Mouse (Mus musculus): Measurements from ENCODE around the gene Med15. TPM values are rescaled to one million over a fixed set of nuclear protein-coding genes. Genes with fewer than 3 reads are reported as not detected.

Med15 gene
- total and polyA plus RNA-seq, 2 experiments from 2014 or later: 45.6 to 46.9 TPM

GRCm38 (mm10) chr16:17761074-17761473 lies 28.4 kb upstream of the Med15 start:
- Histone ChIP-seq H3K27me3 (ENCODE audit: insufficient read depth, low read length) (no peaks in the 10 kb centered on the region), H3K9ac (no peak overlapping the region), H3K4me1 (ENCODE audit: insufficient read depth) (peaks cover 13% of the 10 kb centered on the region), H3K9me3 (ENCODE audit: low read length) (no peaks in the 10 kb centered on the region), H3K4me3 (ENCODE audit: low read depth, low read length) (no peak overlapping the region), H3K27ac (ENCODE audit: low read depth, low read length) (no peak overlapping the region), H3K4me2 (ENCODE audit: low read depth) (no peak overlapping the region), H3K36me3 (ENCODE audit: insufficient read depth) (peaks cover 7% of the 10 kb centered on the region; the same call in 1 of the 2 replicates)
- DNase-seq (no peak), ATAC-seq (no peak)
- TF ChIP-seq CTCF (IDR thresholded peaks at IDR 0.05; ENCODE audit: low read depth): no peak
- 40% methylated on average over 1 of the region's 1 CpGs for whole genome bisulfite sequencing

- 43% methylated on average over 8 of the region's 8 CpGs for WGBS
- H3K4me3 ChIP-seq (ENCODE audit: low read depth, low read length): peak overlapping the region; percentile 81
- H3K9ac ChIP-seq: peak overlapping the region; percentile 83; the same call in 1 of the 2 replicates
- H3K4me1 ChIP-seq (ENCODE audit: insufficient read depth): peaks cover 13% of the 10 kb centered on the region
- ATAC-seq (peak; percentile 37), DNase-seq (peak; percentile 49)
- peak overlapping the region; percentile 82; the same call in 1 of the 2 replicates for H3K27ac ChIP-seq (ENCODE audit: low read depth, low read length)
- H3K4me2 ChIP-seq (ENCODE audit: low read depth): peak overlapping the region; percentile 85
- H3K36me3 ChIP-seq (ENCODE audit: insufficient read depth): peaks cover 5% of the 10 kb centered on the region; the same call in 1 of the 2 replicates
- H3K9me3 ChIP-seq (ENCODE audit: low read length): no peaks in the 10 kb centered on the region
- no peaks in the 10 kb centered on the region for H3K27me3 ChIP-seq (ENCODE audit: insufficient read depth, low read length)
- TF ChIP-seq CTCF (IDR thresholded peaks at IDR 0.05; ENCODE audit: low read depth): peak; percentile 71
Measured at GRCm38 (mm10) chr16:17760657-17761056, 28.0 kb upstream of the Med15 start.

- no peak for TF ChIP-seq CTCF (IDR thresholded peaks at IDR 0.05; ENCODE audit: low read depth)
- peak overlapping the region; percentile 83 for H3K9ac ChIP-seq
- DNase-seq (peak; percentile 60), ATAC-seq (peak; percentile 58)
- H3K4me3 ChIP-seq (ENCODE audit: low read depth, low read length): peak overlapping the region; percentile 81
- WGBS: 3% methylated on average over 46 of the region's 54 CpGs
- H3K4me1 ChIP-seq (ENCODE audit: insufficient read depth): peaks cover 13% of the 10 kb centered on the region
- H3K27ac ChIP-seq (ENCODE audit: low read depth, low read length): peak overlapping the region; percentile 82
- peak overlapping the region; percentile 85 for H3K4me2 ChIP-seq (ENCODE audit: low read depth)
- H3K36me3 ChIP-seq (ENCODE audit: insufficient read depth): no peaks in the 10 kb centered on the region
- H3K27me3 ChIP-seq (ENCODE audit: insufficient read depth, low read length): no peaks in the 10 kb centered on the region
- H3K9me3 ChIP-seq (ENCODE audit: low read length): no peaks in the 10 kb centered on the region
Measured at GRCm38 (mm10) chr16:17759813-17760321, 27.2 kb upstream of the Med15 start.

DNA sequence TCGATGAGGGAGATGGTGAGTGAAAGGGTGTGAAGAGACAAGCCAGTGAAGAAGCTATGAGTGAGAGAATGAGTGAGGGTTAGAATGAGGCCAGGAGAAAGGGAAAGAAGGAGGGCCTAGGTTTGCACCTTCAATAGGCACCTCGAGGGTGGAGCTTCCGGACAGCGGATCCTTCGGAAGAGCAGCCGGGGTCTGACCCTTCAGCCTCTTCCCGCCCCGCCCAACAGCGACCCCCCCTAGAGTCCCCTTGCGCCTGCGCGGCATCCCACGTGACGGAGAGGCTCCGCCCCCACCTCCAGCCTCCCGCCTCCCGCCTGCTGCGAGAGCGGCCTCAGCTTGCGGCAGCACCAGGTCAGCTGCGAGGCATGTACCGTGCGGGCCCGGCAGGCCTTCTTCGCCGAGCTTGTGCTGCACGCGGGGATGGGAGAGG lies 26.7 kb upstream of the Med15 start, which contains the start of gene Klhl22:
Gene Klhl22 (plus strand): TSS at position 275 of the 430 bp plus-strand sequence.
- peak; percentile 95 for ATAC-seq
- DNase-seq: peak; percentile 95
- peaks cover 13% of the 10 kb centered on the region for H3K4me1 ChIP-seq (ENCODE audit: insufficient read depth)
- peak within 1 kb of the TSS; percentile 85 for H3K4me2 ChIP-seq (ENCODE audit: low read depth)
- no peaks in the 10 kb centered on the region for H3K9me3 ChIP-seq (ENCODE audit: low read length)
- H3K27me3 ChIP-seq (ENCODE audit: insufficient read depth, low read length): no peaks in the 10 kb centered on the region
- TF ChIP-seq CTCF (IDR thresholded peaks at IDR 0.05; ENCODE audit: low read depth): 0 out of 2 replicates have a peak, but pooled peaks have one; percentile 10
- H3K27ac ChIP-seq (ENCODE audit: low read depth, low read length): peak within 1 kb of the TSS; percentile 82
- H3K36me3 ChIP-seq (ENCODE audit: insufficient read depth): no peaks in the 10 kb centered on the region
- WGBS: under 1% methylated on average over 26 of the region's 28 CpGs
- H3K4me3 ChIP-seq (ENCODE audit: low read depth, low read length): peak within 1 kb of the TSS; percentile 81
- H3K9ac ChIP-seq: peak within 1 kb of the TSS; percentile 83

DNA sequence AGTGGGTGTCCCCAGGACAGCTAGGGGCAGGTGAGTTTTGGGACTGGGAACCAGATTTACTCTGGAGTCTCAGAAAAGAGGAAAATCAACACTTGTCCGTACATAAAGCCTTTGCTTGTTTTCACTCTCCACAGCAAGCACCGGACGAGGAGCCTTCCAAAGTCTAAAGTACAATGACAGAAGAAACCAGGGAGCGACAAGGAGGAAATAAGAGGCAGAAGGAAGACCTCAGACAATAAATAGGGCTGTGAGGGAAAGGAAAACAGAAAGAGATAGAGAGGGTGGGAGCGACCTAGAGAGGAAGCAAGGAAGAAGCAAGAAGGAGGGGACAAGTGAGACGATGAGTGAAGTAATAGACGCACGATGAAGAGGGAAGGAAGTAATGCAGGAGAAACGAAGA lies 26.2 kb upstream of the Med15 start:
- TF ChIP-seq CTCF (IDR thresholded peaks at IDR 0.05; ENCODE audit: low read depth): no peak
- H3K4me2 ChIP-seq (ENCODE audit: low read depth): peak overlapping the region; percentile 85
- H3K4me1 ChIP-seq (ENCODE audit: insufficient read depth): peaks cover 13% of the 10 kb centered on the region
- no peak for DNase-seq
- peak; percentile 16; the same call in 1 of the 2 replicates for ATAC-seq
- 54% methylated on average over 9 of the region's 9 CpGs for WGBS
- H3K9me3 ChIP-seq (ENCODE audit: low read length): no peaks in the 10 kb centered on the region
- H3K9ac ChIP-seq: peak overlapping the region; percentile 83
- H3K27me3 ChIP-seq (ENCODE audit: insufficient read depth, low read length): no peaks in the 10 kb centered on the region
- H3K36me3 ChIP-seq (ENCODE audit: insufficient read depth): no peaks in the 10 kb centered on the region
- peak overlapping the region; percentile 82 for H3K27ac ChIP-seq (ENCODE audit: low read depth, low read length)
- peak overlapping the region; percentile 81 for H3K4me3 ChIP-seq (ENCODE audit: low read depth, low read length)

DNA sequence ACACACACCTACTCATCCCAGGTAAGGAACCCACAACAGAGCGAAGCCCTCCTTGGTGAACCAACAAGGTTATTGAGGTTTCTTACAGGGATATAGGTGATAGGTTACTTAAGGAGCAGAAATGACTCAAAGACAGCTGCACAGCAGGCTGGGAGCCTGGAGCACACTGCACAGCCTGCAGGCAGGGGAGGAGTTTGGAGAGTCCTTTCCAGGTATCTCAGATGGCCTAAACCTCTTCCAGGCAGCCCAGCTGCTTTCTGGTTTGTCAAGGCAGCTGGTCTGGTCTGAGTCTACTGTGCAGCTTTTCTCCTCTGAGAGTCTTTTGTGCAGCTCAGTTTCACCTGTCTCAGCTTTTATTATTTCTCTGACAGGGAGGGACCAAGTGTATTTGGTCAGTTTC lies 25.1 kb upstream of the Med15 start:
- Histone ChIP-seq H3K27ac (ENCODE audit: low read depth, low read length) (no peak overlapping the region), H3K4me1 (ENCODE audit: insufficient read depth) (peaks cover 10% of the 10 kb centered on the region), H3K4me2 (ENCODE audit: low read depth) (no peak overlapping the region), H3K27me3 (ENCODE audit: insufficient read depth, low read length) (no peaks in the 10 kb centered on the region), H3K4me3 (ENCODE audit: low read depth, low read length) (no peak overlapping the region), H3K36me3 (ENCODE audit: insufficient read depth) (no peaks in the 10 kb centered on the region), H3K9ac (no peak overlapping the region), H3K9me3 (ENCODE audit: low read length) (no peaks in the 10 kb centered on the region)
- TF ChIP-seq CTCF (IDR thresholded peaks at IDR 0.05; ENCODE audit: low read depth): no peak
- 93% methylated on average over 1 of the region's 1 CpGs for WGBS
- ATAC-seq (no peak), DNase-seq (no peak)

DNA sequence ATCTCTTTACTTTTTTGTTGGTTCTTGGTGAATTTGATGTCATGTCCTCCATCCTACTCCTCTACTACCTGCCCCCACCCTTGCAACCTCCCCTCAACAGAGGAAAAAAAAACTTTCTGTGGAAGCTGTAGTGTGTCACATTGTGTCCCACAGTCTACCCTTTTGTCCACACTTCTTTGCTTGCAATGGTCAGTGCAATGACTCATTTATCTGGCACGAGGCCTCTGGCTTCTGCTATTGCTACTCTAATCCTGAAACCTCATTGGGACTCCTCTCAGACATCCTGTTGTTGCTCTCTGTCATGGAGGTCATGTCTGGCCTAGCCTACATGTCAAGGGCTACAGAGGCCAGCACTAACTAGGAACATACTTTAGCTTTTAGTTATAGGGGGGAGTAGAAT lies 21.0 kb upstream of the Med15 start:
- ATAC-seq (no peak), DNase-seq (no peak)
- H3K4me2 ChIP-seq (ENCODE audit: low read depth): no peak overlapping the region
- 0 out of 2 replicates have a peak, but pooled peaks cover under 1% of the 10 kb centered on the region for H3K4me1 ChIP-seq (ENCODE audit: insufficient read depth)
- WGBS: 31% methylated on average over 1 of the region's 1 CpGs
- no peak overlapping the region for H3K4me3 ChIP-seq (ENCODE audit: low read depth, low read length)
- H3K27me3 ChIP-seq (ENCODE audit: insufficient read depth, low read length): no peaks in the 10 kb centered on the region
- no peak for TF ChIP-seq CTCF (IDR thresholded peaks at IDR 0.05; ENCODE audit: low read depth)
- H3K36me3 ChIP-seq (ENCODE audit: insufficient read depth): no peaks in the 10 kb centered on the region
- H3K27ac ChIP-seq (ENCODE audit: low read depth, low read length): no peak overlapping the region
- no peaks in the 10 kb centered on the region for H3K9me3 ChIP-seq (ENCODE audit: low read length)
- H3K9ac ChIP-seq: no peak overlapping the region
